Mouse (Mus musculus) left cerebral cortex, postnatal 10 days (tissue): ENCODE measurements around the gene Pi4kb. TPM values are rescaled to one million over a fixed set of nuclear protein-coding genes. Genes with fewer than 3 reads are reported as not detected.

Source experiments
- DNase-seq, 2 experiments: peaks; one replicate each; pipeline ENCODE4 v3.0.0; 2021 to 2022; ENCODE audit warnings: low spot score in 2 of 2, mixed read lengths in 1 of 2; ENCODE audit errors: extremely low spot score in 1 of 2
- intact Hi-C: fragments of 180-260 bp; cut with DNase I; formaldehyde crosslinking; loops from one replicate; pipeline ENCODE4 v1.15.1; 2025
- microRNA-seq: library from miRNA; unstranded; fragments of <30 nt; microRNA quantifications from one replicate; pipeline ENCODE4 v1.2.0, GENCODE M21; 2022
- total RNA-seq, 2 experiments: library from RNA; stranded (reverse); gene quantifications; 2 replicates each; pipeline ENCODE4 v1.2.3; 2021

Gene Pi4kb
- total RNA-seq, 2 experiments from 2014 or later, result 47.9 to 49.7 TPM

DNA sequence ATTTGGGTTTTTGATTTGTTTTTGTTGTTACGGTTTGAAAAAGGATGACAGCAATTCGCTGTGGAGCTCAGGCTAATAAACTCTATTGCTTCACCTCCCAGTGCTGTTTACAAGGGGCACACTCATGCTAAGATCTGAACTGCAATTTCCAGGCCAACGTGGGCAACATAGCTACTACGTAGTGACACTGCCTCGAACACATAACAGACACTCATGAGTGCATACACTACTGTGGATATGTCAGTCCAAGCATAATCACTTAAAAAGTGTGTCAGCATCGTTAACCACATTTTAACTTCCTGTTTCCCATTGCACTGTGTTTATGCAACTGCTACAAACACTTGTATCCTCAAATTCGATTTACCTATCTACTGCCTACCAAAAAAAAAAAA, 68.3 kb downstream of the Pi4kb start:
- intact Hi-C loops, result no loop called here
- no peak for DNase-seq

DNA sequence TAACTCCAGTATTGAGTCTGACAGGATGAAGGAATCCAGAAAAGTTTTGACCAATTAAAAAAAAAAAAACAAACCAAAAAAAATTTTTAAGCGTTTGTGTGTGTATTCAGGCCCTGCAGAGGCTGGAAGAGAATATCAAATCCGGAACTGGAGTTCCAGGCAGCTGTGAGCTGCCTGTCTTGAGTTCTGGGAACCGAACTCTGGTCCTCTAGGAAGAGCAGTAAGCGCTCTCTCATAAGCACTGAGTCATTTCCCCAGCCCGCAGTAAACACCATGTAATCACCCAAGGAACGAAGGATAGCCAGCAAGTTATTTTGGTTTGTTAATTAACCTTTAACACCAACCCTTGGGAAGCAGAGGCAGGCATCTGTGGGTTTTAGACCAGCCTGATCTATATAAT, 68.7 kb downstream of the Pi4kb start:
- no peak for DNase-seq
- intact Hi-C loops, result no loop called here

DNA sequence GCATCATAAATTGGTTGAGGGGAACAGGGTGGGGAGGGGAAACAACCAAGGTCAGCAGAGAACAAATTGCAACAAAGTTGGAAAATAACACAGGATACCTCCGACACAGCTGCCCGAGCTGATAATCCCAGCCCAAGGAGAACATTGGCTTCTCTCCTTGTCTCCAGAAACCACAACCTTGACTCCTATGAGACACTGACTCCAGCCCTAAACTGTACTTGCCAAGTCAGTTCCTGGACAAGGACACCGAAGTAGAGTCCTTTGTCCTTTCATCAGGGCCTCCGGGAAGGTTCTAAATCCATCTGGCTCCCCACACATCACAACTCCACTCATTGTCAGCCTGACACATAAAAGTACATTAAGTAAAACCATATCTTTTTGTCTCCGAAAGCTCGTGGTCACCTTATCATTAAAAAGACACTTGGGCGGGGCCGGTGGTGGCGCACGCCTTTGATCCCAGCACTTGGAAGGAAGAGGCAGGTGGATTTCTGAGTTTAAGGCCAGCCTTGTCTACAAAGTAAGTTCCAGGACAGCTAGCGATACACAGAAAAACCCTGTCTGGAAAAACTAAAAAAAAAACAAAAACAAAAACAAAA, 72.0 kb downstream of the Pi4kb start:
- intact Hi-C loops, result no loop called here
- no peak for DNase-seq

DNA sequence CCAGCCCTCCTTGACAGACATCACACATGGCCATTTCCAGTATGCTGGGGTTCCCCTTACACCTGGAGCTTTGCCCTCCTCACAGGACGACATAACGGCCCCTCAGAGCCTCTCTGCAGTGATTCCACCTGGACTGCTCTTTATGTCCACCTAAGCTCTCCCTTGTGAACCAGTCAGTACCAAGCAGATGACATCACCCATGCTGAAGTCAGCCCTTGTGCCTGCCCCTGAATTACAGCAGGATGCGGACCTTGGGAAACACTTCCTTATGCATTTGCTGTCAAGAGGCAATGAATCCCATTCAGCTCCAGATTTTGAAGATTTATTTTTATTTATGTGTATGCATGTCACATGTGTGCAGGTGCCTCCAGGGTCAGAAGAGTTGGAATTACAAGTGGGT, 73.4 kb downstream of the Pi4kb start:
- DNase-seq, result no peak
- intact Hi-C loops, result no loop called here

DNA sequence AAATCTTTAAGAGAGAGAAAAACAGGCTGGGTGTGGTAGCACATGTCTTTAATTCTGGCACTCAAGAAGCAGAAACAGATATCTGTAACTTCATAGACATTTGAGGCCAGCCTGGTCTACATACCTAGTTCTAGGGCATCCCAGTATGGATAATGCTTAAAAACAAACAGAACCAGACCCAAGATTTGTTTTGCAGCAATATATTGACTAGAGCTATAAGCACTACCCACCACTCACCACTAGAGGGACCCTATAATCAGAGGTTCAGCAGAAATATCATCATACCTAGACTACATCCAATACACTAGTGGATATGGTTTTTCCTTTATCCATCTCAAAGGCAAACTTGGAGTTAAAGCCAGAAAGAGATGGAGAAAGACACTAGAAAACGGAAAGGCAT, 78.4 kb downstream of the Pi4kb start:
- intact Hi-C loops, result loop anchor here (10.0 kb wide), 1 partner anchor 52 kb away; the partner anchor contains the start of gene Pip5k1a
- peak in 1 of 2 experiments; percentile 31 for DNase-seq

DNA sequence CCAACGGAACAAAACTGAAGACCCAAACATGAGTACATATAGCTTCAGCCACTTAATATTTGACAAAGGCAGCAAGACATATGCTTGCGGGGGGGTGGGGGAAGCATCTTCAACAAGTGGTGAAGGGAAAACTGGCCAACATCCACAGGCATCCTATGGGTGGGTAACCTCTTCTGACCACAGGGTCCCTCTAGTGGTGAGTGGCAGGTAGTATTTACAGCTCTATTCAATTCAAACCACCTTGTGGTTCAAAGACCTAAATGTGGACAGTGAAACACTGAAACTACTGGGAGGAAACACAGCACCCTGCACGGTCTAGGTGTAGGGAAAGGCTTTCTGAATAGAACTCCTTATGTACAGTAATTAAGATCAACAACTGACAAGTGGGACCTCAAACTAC, 79.2 kb downstream of the Pi4kb start:
- intact Hi-C loops, result loop anchor here (10.0 kb wide), 1 partner anchor 51 kb away; the partner anchor contains the start of gene Pip5k1a
- DNase-seq, result no peak

DNA sequence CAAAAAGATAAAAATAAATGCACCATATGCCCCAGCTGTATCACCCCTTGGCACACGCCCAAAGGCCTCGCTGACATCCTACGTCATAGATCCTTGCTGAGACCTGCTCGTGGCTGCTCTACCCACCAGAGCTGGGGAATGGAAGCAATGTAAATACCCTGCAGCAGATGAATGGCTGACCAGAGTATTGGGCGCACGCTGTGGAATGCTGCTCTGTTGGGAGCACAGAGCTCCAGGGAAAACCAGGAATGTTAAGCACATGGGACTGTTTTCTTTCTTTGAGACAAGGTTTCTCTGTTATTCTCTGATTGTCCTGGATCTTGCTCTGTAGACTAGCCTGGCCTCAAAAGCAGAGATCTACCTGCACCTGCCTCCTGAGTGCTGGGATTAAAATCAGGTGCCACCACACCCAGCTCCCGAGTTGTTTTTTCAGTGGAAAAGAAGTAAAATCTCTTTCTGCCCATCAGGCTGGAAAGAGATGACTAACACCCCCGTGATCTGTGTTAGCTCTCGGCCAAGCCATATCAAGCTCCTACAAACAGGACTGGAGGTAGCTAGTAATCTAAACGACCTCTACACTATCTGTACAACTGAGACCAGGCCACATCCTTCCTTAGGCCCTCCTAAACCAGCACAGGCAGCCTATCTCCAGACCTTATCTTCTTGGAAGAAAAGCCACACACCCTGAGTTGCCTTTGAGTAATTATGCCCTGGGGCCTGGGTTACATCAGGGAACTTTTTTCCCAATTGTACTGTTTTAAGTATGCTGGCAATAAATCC, 80.1 kb downstream of the Pi4kb start:
- peak in 1 of 2 experiments; percentile 50 for DNase-seq
- intact Hi-C loops, result loop anchor here (10.0 kb wide), 1 partner anchor 50 kb away; the partner anchor contains the start of gene Pip5k1a

DNA sequence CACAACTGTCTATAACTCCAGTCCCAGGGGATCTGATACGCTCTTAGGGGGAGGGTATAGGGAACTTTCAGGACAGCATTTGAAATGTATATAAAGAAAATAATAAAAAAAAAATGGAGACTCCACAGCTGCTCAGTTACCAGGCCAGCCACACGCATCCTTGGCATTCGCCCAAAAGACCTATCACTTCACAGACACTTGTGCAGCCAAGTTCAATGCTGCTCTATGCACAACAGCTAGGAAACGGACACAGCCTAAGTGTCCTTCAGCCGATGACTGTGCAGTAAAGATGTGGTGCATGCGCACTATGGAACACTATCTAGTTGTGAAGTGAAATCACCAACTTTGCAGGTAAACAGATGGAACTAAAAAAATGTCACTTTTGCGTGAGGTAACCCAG, 81.7 kb downstream of the Pi4kb start:
- no peak for DNase-seq
- intact Hi-C loops, result loop anchor here (10.0 kb wide), 1 partner anchor 49 kb away; the partner anchor contains the start of gene Pip5k1a

Small RNA genes lying within 50 kb of the gene (microRNA-seq; reads per million reads assigned to microRNA genes)
- gene Mir7013, result 3.2 reads per million, percentile 4 among the genes with 10 or more reads in this experiment

Other genes starting within 250 kb of the Pi4kb start
- gene Cgn, start 188.2 kb upstream of the Pi4kb start, total RNA-seq, result 1 to 10 TPM; 8.9 to 9.0 TPM
- gene Pogz, start 137.2 kb upstream of the Pi4kb start, total RNA-seq, result 10 to 100 TPM; 60.4 to 64.9 TPM
- 100 to 1,000 TPM; 274 to 309 TPM for gene Psmb4, start 87.8 kb upstream of the Pi4kb start, total RNA-seq
- 1 to 10 TPM; 3.2 to 3.8 TPM for gene Selenbp1, start 41.7 kb upstream of the Pi4kb start, total RNA-seq
- gene Rfx5, start 20.7 kb upstream of the Pi4kb start, total RNA-seq, result 10 to 100 TPM; 26.8 to 27.5 TPM
- gene Zfp687, start 40.7 kb downstream of the Pi4kb start, total RNA-seq, result 10 to 100 TPM; 20.8 to 21.8 TPM
- gene Psmd4, start 67.9 kb downstream of the Pi4kb start, total RNA-seq, result 100 to 1,000 TPM; 155 to 167 TPM
- 10 to 100 TPM; 27.8 to 29.2 TPM for gene Pip5k1a, start 132.2 kb downstream of the Pi4kb start, total RNA-seq
- 10 to 100 TPM; 41.6 to 43.7 TPM for gene Vps72, start 136.3 kb downstream of the Pi4kb start, total RNA-seq
- gene Tmod4, start 149.7 kb downstream of the Pi4kb start, total RNA-seq, result under 1 TPM; 0.81 to 0.83 TPM
- gene Scnm1, start 159.3 kb downstream of the Pi4kb start, total RNA-seq, result 10 to 100 TPM; 30.5 to 36.6 TPM
- 10 to 100 TPM; 23.2 to 23.5 TPM for gene Lysmd1, start 159.4 kb downstream of the Pi4kb start, total RNA-seq
- 1 to 10 TPM; 2.7 to 2.8 TPM for gene Tnfaip8l2, start 167.6 kb downstream of the Pi4kb start, total RNA-seq
- 10 to 100 TPM; 60.5 to 73.6 TPM for gene Sema6c, start 185.7 kb downstream of the Pi4kb start, total RNA-seq
- 1 to 10 TPM; 7.6 to 8.5 TPM for gene Gabpb2, start 243.2 kb downstream of the Pi4kb start, total RNA-seq